Mouse (Mus musculus): Measurements from ENCODE around the gene Cryba4. TPM values are rescaled to one million over a fixed set of nuclear protein-coding genes. Genes with fewer than 3 reads are reported as not detected.
A peak's percentile ranks its signal among the peaks of the same experiment; 100 is the strongest.

The Cryba4 gene
- total and polyA plus RNA-seq, 3 experiments, result 5.3 to 14.4 (median 7.1) TPM

DNA sequence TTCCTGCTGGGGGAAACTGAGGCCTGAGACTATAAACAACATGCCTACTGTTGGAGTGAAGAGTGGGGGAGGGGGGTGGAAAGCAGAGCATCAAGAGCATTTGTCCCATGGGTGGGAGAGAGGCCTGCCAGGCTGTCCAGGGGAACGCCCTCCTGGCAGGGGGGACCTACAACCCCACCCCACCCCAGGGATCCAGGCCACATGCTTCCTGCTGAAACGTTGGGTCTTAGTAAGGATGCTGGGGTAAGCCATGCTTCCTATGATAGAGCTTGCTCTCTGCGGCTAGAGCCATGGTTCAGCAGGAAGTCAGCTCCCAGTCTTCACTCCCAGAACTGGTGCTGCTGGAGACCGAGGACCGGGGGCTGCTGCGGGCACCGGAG is 31.9 kb upstream of the Cryba4 start:
- intact Hi-C loops (cut with DNase I), result loop anchor here (2.0 kb wide), 1 partner anchor 33 kb away; no protein-coding TSS in a partner anchor
- peak overlapping the region; percentile 22; the same call in 1 of the 2 replicates for H3K4me3 ChIP-seq

DNA sequence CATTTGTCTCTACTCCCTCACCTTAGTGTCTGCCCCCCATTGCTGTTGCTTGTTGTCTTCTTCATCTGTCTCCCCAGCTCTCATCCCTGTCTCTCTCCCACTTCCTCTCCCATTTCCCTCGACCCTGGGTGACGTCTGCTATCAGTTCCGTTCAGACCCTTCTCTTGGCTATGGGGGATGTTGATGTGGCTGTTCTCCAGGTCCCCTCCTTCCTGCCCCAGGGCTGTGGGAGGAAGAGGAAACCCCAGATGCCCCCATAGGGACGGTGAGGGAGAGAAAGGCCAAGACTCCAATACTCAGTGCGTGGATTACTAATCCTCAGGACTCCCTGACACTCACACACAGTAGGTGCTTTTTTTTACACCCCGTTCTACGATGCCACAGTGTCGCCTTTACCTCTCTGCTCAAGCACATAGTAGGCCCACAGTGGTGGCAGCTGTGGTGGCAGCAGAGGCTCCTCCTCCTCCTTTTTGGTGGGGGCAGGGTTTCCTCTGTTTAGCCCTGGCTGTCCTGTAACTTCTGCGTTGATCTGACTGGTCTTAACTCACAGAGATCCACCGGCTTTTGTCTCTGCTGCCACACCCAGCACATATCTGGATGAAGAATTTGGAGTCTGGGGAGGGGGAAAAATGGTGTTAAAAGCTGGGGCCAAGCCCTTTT is 31.4 kb upstream of the Cryba4 start:
- Histone ChIP-seq H3K79me2 (replicated peaks; ENCODE audit: control insufficient read depth, insufficient read depth, low read length) (peaks cover 5% of the 10 kb centered on the region; the same call in 1 of the 2 replicates), H3K4me1 (ENCODE audit: control insufficient read depth, insufficient read depth, low read length) (peaks cover 63% of the 10 kb centered on the region), H3K4me3 (no peak overlapping the region), H3K36me3 (ENCODE audit: control insufficient read depth, insufficient read depth, low read length) (no peaks in the 10 kb centered on the region; the same call in 1 of the 2 replicates), H3K27me3 (ENCODE audit: control insufficient read depth, insufficient read depth, low read length) (no peaks in the 10 kb centered on the region), H3K27ac (peak overlapping the region; percentile 70), H3K9ac (ENCODE audit: low read depth, low read length) (no peak overlapping the region)
- WGBS, result 38% methylated on average over 10 of the region's 10 CpGs
- DNase-seq, result peak; percentile 64 to 72
- TF ChIP-seq CTCF (IDR thresholded peaks at IDR 0.05), result no peak
- TF ChIP-seq EP300 (IDR thresholded peaks at IDR 0.05; ENCODE audit: insufficient read depth, low read depth, low read length), result peak; percentile 80; the same call in 1 of the 2 replicates
- TF ChIP-seq POLR2A (IDR thresholded peaks at IDR 0.05; ENCODE audit: insufficient read depth, low read depth, low read length), result peak; percentile 51; the same call in 1 of the 2 replicates
- intact Hi-C loops (cut with DNase I), result loop anchor here (2.0 kb wide), 2 partner anchors 33 to 43 kb away; no protein-coding TSS in a partner anchor

More for the DNA sequence above, 31.9 kb upstream of the Cryba4 start:
- WGBS, result 50% methylated on average over 7 of the region's 7 CpGs
- Histone ChIP-seq H3K4me1 (ENCODE audit: control insufficient read depth, insufficient read depth, low read length) (peaks cover 58% of the 10 kb centered on the region), H3K27ac (peak overlapping the region; percentile 70), H3K27me3 (ENCODE audit: control insufficient read depth, insufficient read depth, low read length) (no peaks in the 10 kb centered on the region), H3K9ac (ENCODE audit: low read depth, low read length) (no peak overlapping the region; the same call in 1 of the 2 replicates), H3K79me2 (replicated peaks; ENCODE audit: control insufficient read depth, insufficient read depth, low read length) (peaks cover 5% of the 10 kb centered on the region; the same call in 1 of the 2 replicates), H3K36me3 (ENCODE audit: control insufficient read depth, insufficient read depth, low read length) (no peaks in the 10 kb centered on the region; the same call in 1 of the 2 replicates)
- TF ChIP-seq EP300 (IDR thresholded peaks at IDR 0.05; ENCODE audit: insufficient read depth, low read depth, low read length) (0 out of 2 replicates have a peak, but pooled peaks have one; percentile 43), POLR2A (IDR thresholded peaks at IDR 0.05; ENCODE audit: insufficient read depth, low read depth, low read length) (no peak)
- peak in 1 of 2 experiments; percentile 38 for DNase-seq

- TF ChIP-seq POLR2A (IDR thresholded peaks at IDR 0.05; ENCODE audit: insufficient read depth, low read depth, low read length), result 0 out of 2 replicates have a peak, but pooled peaks have one; percentile 21
- TF ChIP-seq EP300 (IDR thresholded peaks at IDR 0.05; ENCODE audit: insufficient read depth, low read depth, low read length), result no peak
- no peak for TF ChIP-seq CTCF (IDR thresholded peaks at IDR 0.05)
- H3K27ac ChIP-seq, result peak overlapping the region; percentile 70
- peak in 1 of 2 experiments; percentile 53 for DNase-seq
- no peak overlapping the region for H3K9ac ChIP-seq (ENCODE audit: low read depth, low read length)
- H3K79me2 ChIP-seq (replicated peaks; ENCODE audit: control insufficient read depth, insufficient read depth, low read length), result peaks cover 5% of the 10 kb centered on the region
- H3K36me3 ChIP-seq (ENCODE audit: control insufficient read depth, insufficient read depth, low read length), result no peaks in the 10 kb centered on the region; the same call in 1 of the 2 replicates
- H3K27me3 ChIP-seq (ENCODE audit: control insufficient read depth, insufficient read depth, low read length), result no peaks in the 10 kb centered on the region
- peaks cover 63% of the 10 kb centered on the region for H3K4me1 ChIP-seq (ENCODE audit: control insufficient read depth, insufficient read depth, low read length)
- intact Hi-C loops (cut with DNase I), result loop anchor here (2.0 kb wide), 1 partner anchor 42 kb away; no protein-coding TSS in a partner anchor
- WGBS, result 33% methylated on average over 9 of the region's 9 CpGs
- H3K4me3 ChIP-seq, result no peak overlapping the region
These were observed 30.6 kb upstream of the Cryba4 start for GRCm38 (mm10) chr5:112282780-112283482.

GRCm38 (mm10) chr5:112282123-112282779 is 29.9 kb upstream of the Cryba4 start:
- Histone ChIP-seq H3K4me3 (no peak overlapping the region), H3K4me1 (ENCODE audit: control insufficient read depth, insufficient read depth, low read length) (peaks cover 59% of the 10 kb centered on the region), H3K27ac (peak overlapping the region; percentile 70), H3K36me3 (ENCODE audit: control insufficient read depth, insufficient read depth, low read length) (no peaks in the 10 kb centered on the region; the same call in 1 of the 2 replicates), H3K27me3 (ENCODE audit: control insufficient read depth, insufficient read depth, low read length) (no peaks in the 10 kb centered on the region), H3K9ac (ENCODE audit: low read depth, low read length) (peak overlapping the region; percentile 22; the same call in 1 of the 2 replicates), H3K79me2 (replicated peaks; ENCODE audit: control insufficient read depth, insufficient read depth, low read length) (peaks cover 5% of the 10 kb centered on the region)
- TF ChIP-seq POLR2A (IDR thresholded peaks at IDR 0.05; ENCODE audit: insufficient read depth, low read depth, low read length) (no peak), EP300 (IDR thresholded peaks at IDR 0.05; ENCODE audit: insufficient read depth, low read depth, low read length) (no peak), CTCF (IDR thresholded peaks at IDR 0.05) (no peak)
- WGBS, result 26% methylated on average over 6 of the region's 6 CpGs
- DNase-seq, result peak in 1 of 2 experiments; percentile 46
- intact Hi-C loops (cut with DNase I), result loop anchor here (2.0 kb wide), 1 partner anchor 41 kb away; no protein-coding TSS in a partner anchor

DNA sequence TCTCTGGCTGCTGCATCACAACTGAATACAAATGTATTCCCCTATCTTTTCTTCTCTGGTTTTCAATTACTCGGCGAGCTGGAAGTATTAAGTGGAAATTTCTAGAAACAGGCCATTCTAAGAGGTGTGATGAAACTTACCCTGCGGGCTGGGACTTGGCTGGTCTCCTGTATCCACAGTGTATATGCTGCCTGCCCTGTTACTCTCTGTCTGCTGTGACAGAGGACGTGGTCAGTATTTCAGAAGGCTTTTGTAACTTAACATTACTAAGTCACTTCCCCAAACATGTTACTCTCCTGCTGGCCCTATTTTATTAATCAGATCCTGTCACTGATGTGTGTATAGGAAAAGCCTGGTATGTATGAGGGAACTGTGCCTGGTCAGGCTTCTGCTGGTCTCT is 29.4 kb upstream of the Cryba4 start:
- WGBS, result 53% methylated on average over 4 of the region's 4 CpGs
- TF ChIP-seq EP300 (IDR thresholded peaks at IDR 0.05; ENCODE audit: insufficient read depth, low read depth, low read length) (no peak), POLR2A (IDR thresholded peaks at IDR 0.05; ENCODE audit: insufficient read depth, low read depth, low read length) (no peak), CTCF (IDR thresholded peaks at IDR 0.05) (no peak)
- Histone ChIP-seq H3K4me3 (no peak overlapping the region), H3K4me1 (ENCODE audit: control insufficient read depth, insufficient read depth, low read length) (peaks cover 55% of the 10 kb centered on the region), H3K27me3 (ENCODE audit: control insufficient read depth, insufficient read depth, low read length) (no peaks in the 10 kb centered on the region), H3K36me3 (ENCODE audit: control insufficient read depth, insufficient read depth, low read length) (no peaks in the 10 kb centered on the region; the same call in 1 of the 2 replicates), H3K79me2 (replicated peaks; ENCODE audit: control insufficient read depth, insufficient read depth, low read length) (peaks cover 5% of the 10 kb centered on the region), H3K27ac (peak overlapping the region; percentile 70), H3K9ac (ENCODE audit: low read depth, low read length) (no peak overlapping the region)
- DNase-seq, result no peak
- intact Hi-C loops (cut with DNase I), result loop anchor here (2.0 kb wide), 2 partner anchors 41 to 45 kb away; partner anchors contain the start of gene Tfip11

Data from heart, adult 2 months (tissue).